Mouse (Mus musculus) central nervous system, embryonic 11.5 days (tissue): Measurements from ENCODE around the gene Ssbp4. TPM values are rescaled to one million over a fixed set of nuclear protein-coding genes. Genes with fewer than 3 reads are reported as not detected.

Experiments used
- polyA plus RNA-seq: library from polyadenylated mRNA; depleted of rRNA; stranded (reverse); fragments of >200 nt; gene quantifications from 2 replicates; pipeline ENCODE4 v1.2.3, GENCODE M21; 2012; rRNA removed

Ssbp4 gene
- polyA plus RNA-seq: 81.3 and 117 TPM in 2 replicates

DNA sequence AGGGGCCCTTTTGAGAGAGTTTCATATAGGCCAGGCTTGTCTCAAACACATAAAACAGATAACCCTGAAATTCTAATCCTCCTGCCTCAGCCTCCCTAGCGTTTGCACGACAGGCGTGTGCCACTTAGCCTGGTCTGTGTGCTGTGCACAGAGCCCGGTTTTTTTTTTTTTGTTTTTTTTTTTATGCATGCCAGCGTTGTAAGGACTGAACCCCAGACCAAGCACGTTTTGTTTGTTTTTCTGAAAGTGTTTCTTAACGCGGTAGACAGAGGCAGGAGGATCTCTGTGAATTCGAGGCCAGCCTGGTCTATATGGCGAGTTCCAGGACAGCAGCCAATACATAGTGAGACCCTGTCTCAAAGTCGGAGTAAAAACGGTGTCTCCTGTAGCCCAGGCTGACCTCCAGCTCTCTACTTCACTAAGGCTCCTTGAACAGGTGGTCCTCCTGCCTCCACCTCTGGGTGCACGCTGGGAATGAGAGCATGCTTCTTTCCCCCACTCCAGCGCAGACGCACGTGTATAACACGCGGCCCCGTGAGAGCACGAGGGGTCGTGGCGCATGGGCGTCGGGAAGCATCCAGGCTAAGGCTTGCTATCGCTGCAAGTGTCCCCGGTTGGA is at the start of gene Ssbp4:
Gene Ssbp4, minus strand, starts transcription at position 124 of the 619 bp plus-strand sequence.

DNA sequence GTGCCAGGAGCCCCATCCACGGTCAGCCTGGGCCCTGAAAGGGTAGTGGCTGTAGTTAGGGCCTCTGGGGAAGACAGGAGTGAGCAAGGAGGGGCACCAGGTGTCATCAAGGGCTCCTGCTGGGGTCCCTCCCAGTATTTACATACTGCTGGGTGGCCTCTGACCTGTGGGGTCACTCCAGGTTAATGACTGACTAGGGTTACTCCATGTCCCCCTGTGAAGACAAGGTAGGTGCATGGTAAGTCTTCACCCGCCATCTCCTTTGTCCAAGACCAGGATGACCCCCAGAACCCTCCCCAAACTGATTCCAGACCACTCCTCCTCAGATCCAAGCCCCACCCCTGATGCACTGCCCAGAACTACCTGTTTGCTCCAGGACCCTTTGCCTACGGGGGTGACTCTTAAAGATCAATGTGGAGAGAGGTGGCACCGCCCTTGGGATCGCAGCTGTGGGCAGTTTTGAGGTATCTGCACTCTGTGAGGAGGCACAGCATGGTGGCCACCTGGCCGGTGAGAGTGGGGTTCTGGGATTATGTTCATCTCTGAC is 23.7 kb upstream of the Ssbp4 start, which contains the start of gene Gdf15:
Gene Gdf15, minus strand, starts transcription at position 111 of the 547 bp plus-strand sequence.

DNA sequence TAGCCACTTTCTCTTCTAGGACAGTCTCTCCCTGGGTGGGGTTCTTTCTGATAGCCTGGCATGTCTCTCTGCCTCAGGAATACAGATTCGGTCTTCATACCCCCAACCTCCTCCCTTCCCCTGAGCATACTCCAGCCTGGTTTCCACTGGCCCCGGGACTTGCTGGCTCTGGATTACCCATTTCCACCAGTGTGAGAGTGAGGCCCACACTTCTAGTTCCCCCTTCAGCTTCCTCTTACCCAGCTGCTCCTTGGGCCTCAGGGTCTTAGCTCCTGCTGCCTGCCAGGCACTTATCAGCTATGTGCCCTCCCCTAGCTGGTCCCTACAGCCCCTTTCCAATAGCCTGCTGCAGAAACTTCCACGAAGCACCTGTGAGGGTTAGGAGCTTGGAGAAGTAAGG is 7.2 kb upstream of the Ssbp4 start, which contains the start of gene Lrrc25:
Gene Lrrc25, plus strand, starts transcription at position 262 of the 400 bp plus-strand sequence.

DNA sequence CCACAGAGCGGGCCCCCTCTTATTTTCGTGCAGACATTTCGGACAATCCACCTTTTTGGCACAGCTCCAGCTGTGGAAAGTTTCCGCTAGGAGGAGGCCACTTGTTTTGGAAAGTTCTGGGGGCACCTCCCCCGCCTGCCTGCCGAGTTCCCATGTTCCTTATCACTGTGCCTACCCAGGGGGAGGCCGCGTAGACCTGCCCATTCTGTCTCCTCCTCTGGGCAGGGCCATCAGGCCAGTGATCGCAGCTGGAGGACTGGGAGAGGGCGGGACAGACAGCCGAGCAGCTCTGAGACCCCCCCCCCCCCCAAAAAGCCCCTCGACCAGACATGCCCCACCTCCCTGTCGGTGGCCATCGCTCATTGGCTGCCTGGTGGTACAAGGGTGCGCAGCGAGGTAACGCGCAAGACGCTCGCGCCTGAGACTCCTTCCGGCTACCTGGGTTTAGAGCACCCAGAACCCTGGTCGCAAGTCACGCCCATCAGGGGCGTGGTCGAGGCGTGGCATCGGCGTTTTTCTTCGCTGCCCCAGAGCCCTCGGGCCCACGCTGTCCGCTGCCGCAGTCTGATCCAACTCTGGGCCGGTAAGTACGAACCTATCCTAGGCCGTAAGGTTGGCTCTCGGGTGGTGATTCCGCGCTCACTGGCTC is 14.6 kb downstream of the Ssbp4 start, which contains the start of gene Isyna1:
Gene Isyna1, plus strand, starts transcription at position 413 of the 649 bp plus-strand sequence.

Other genes starting within 250 kb of the Ssbp4 start
- 0.28 and 0.31 TPM in 2 replicates for gene Comp, start 235.3 kb downstream of the Ssbp4 start, polyA plus RNA-seq
- gene Crtc1, start 169.3 kb downstream of the Ssbp4 start, polyA plus RNA-seq: 17.0 and 25.5 TPM in 2 replicates
- 21.7 and 29.7 TPM in 2 replicates for gene Klhl26, start 131.9 kb downstream of the Ssbp4 start, polyA plus RNA-seq
- gene Tmem59l, start 121.5 kb downstream of the Ssbp4 start, polyA plus RNA-seq: 6.5 and 11.6 TPM in 2 replicates
- 1.8 and 19.1 TPM in 2 replicates for gene Crlf1, start 115.7 kb downstream of the Ssbp4 start, polyA plus RNA-seq
- gene Rex1bd, start 102.1 kb downstream of the Ssbp4 start, polyA plus RNA-seq: 128 and 152 TPM in 2 replicates
- gene Uba52, start 98.1 kb downstream of the Ssbp4 start, polyA plus RNA-seq: 1,236 and 2,029 TPM in 2 replicates
- 333 and 368 TPM in 2 replicates for gene Fkbp8, start 81.1 kb downstream of the Ssbp4 start, polyA plus RNA-seq
- 45.2 and 45.4 TPM in 2 replicates for gene Kxd1, start 80.9 kb downstream of the Ssbp4 start, polyA plus RNA-seq
- 18.0 and 24.2 TPM in 2 replicates for gene Ell, start 69.4 kb downstream of the Ssbp4 start, polyA plus RNA-seq
- gene Isyna1, start 14.5 kb downstream of the Ssbp4 start, polyA plus RNA-seq: 87.0 and 171 TPM in 2 replicates
- gene Lrrc25, start 7.3 kb upstream of the Ssbp4 start, polyA plus RNA-seq: 0.88 and 1.00 TPM in 2 replicates
- 0.32 and 0.54 TPM in 2 replicates for gene Gdf15, start 23.6 kb upstream of the Ssbp4 start, polyA plus RNA-seq
- 61.8 and 88.1 TPM in 2 replicates for gene Pgpep1, start 51.5 kb upstream of the Ssbp4 start, polyA plus RNA-seq
- 217 and 299 TPM in 2 replicates for gene Lsm4, start 64.4 kb upstream of the Ssbp4 start, polyA plus RNA-seq
- gene Jund, start 90.1 kb upstream of the Ssbp4 start, polyA plus RNA-seq: 179 and 228 TPM in 2 replicates
- gene Iqcn, start 94.6 kb upstream of the Ssbp4 start, polyA plus RNA-seq: 0.04 and 0.05 TPM in 2 replicates
- gene Gm3336, start 109.7 kb upstream of the Ssbp4 start, polyA plus RNA-seq: 0.06 TPM in 1 of 2 replicates, not detected in the other
- gene Pde4c, start 114.8 kb upstream of the Ssbp4 start, polyA plus RNA-seq: 0.82 and 0.89 TPM in 2 replicates
- 28.0 and 50.3 TPM in 2 replicates for gene Rab3a, start 145.8 kb upstream of the Ssbp4 start, polyA plus RNA-seq
- gene Mpv17l2, start 152.1 kb upstream of the Ssbp4 start, polyA plus RNA-seq: 18.0 and 20.3 TPM in 2 replicates
- 73.4 and 81.4 TPM in 2 replicates for gene Pik3r2, start 167.8 kb upstream of the Ssbp4 start, polyA plus RNA-seq
- gene Mast3, start 196.2 kb upstream of the Ssbp4 start, polyA plus RNA-seq: 19.0 and 27.4 TPM in 2 replicates
- gene Il12rb1, start 199.6 kb upstream of the Ssbp4 start, polyA plus RNA-seq: 0.06 and 0.08 TPM in 2 replicates
- gene Arrdc2, start 230.8 kb upstream of the Ssbp4 start, polyA plus RNA-seq: 20.3 and 21.5 TPM in 2 replicates